Mouse (Mus musculus): Measurements from ENCODE around the gene Blvra.
A peak's percentile ranks its signal among the peaks of the same experiment; 100 is the strongest.

Gene Blvra

DNA sequence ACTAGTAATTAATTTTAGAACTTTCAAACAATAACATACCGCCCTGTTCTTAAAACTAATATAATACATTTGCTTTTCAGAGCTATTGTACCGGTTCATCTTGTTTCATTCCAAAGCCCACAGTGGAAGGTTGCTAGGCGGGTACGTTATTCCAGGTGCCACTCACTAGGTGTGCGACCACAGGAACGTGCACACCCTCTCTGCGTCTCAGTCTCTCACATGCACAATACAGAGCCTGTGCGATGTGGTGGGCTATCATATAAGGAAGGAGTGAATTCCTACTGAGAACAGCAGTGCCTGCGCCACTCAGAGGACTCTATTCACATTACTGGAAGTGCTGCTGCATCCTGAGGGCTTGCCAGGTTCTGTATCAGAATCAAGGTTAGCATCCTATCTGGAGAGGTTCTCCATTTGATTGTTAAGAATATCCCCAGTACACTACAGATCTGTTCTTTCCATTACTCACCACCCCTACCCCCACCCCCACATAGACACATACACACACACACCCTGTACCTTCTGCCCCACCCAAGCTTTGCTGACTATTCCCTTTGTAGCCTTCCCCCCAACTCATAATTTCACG, 67.5 kb downstream of the Blvra start:
- DNase-seq = no peak

DNA sequence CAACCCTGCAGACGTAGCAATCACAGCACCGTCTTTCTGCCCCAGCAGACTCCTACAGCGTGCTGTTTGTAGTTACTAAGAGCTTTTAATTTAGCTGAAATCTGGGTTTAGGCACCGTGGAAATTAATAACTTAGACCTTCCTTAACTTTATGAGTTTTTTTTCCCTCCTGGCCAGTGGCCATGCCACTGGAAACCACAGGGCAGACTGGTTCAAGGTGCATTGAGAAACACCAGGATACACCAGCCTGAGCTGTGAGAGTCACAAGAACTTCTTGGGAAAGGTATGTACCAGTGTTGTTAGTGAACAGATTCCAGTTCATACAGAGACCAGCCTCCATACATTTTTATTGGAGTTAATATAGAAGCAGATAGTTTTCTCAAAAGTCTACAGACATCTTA, 68.0 kb downstream of the Blvra start:
- no peak for DNase-seq

DNA sequence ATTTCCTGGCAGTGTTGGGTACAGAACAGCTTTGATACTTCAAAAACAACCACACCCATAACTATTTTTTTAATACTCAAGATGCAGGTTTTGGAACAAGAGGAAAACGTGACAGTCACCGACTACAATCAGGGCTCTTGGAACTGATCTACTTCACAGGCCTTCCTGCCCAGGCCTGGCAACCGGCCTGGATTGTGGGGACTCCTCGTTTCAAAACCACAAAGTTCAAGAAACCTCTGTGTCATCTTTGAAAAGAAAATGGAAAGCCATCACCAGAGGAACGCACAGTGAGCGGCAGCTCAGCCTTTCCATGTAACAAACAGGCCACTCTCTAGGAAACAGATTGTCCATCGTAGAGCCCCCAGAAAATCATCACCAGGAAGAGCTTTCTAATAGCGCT, 68.6 kb downstream of the Blvra start:
- no peak for DNase-seq

DNA sequence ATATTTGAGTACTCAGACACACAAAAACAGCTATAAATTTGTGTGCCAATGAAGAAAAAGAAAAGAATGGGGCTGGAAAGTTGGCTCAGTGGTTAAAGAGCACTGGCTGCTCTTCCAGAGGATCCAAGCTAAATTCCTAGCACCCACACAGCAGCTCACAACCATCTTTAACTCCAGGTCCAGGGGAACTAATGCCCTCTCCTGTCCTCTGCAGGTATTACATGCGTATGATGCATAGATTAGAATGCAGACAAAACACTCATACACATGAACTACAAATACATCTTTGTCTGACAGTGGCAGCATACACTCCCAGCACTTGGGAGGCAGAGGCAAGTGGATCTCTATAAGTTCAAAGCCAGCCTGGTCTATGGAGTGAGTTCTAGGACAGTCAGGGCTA, 69.1 kb downstream of the Blvra start:
- no peak for DNase-seq

DNA sequence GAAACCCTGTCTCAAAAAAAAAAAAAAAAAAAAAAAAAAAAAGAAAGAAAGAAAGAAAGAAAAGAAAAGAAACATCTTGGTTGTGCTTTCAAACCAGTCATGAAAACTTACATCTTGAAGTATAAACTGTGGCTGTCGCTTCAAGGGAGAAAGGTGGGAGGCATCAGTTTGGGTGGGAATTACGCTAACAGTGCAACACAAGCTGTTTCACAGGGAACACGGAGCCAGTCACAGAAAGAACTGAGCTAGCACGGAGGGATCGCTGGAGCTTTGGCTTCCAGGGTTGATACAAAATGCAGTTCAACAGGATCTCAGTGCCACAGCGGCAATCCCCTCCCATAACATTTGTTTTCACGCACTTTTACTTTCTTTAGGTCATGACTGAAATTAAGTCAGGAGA, 69.5 kb downstream of the Blvra start:
- no peak for DNase-seq

DNA sequence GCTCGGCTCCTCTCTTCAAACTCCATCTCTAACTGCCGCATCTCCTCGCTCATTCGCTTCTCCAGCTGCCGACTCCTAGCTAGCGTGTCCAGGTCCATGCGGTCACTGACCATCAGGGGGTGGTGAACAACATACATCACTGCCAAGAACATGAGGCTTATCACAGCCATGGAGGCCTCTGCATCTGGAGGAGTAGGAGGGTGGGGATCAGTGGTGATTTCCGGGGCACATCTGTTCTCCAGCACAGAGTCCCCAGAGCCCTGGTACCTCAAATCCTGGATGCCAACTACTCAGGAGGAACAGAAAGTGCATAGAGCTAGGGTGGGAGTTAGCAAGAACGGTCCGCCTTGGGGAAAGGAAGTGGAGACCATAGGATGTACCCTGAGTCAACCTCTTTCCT, 71.6 kb downstream of the Blvra start:
- DNase-seq = no peak

DNA sequence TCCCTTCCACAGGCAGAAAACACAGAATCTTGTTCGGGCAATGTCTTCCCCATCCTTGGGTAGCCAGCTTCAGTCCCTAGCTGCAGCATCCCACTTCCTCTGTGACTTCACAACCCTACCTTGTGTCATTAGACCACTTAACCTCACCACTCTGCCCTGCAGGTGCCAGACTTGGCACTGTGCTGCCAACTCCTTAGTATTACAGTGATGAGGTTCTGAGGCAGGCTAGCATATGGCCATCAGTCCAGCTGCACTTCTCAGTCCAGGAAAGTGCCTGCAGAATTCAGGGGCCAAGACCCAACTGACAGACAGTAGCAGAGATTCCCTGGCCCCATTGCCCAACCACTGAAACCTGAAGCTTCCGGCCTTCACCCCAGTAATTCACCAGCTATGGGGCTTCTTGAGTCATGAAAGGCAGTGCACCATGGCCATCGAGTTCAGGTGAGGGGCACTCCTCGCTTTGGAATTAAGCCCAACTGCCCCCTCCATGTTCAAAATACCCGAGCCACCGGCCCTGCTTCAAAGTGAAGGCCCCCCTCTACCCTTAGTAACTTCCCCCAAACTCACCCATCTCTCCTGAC, 72.2 kb downstream of the Blvra start:
- no peak for DNase-seq

DNA sequence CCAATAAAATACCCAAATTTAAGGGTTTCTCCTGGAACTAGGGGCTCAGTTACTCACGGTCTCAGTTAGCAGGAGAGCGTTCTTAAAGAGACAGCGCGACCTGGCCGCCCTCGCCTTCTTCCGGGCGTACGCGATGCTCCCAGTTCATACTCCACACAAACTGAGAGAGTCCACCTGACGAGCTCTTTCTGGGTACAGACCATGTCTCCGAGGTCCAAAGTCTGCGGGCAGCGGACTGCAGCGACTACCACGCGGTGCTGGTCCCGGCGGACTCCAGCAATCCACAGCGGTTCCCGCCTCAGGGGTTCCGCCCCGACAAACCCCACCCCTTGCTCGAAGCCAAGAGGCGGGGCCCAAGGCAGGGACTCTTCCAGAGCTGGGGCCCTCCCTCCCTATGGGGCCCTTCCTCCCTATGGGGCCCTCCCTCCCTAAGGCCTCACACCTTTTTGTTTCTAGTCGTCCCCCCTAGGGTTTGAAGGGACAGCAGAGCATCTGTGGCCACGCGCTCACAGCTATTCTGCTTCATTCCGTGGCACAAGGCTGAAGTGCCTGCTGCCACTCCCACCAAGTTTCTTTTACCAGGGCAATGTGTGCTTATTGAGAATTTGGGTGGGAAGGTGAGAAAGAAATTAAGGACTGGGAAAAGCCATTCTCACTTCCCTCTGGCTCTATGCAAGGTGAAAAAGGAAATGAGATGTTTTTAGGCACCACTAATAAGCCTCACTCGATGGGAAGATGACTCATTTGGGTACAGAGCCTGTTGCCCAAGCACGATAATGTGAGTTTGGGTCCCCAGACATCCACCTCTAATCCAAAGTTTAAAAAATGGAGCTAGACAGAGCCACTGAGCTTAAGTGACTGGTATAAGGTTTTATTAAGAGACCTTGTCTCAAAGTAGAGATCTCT, 72.9 kb downstream of the Blvra start, which contains the start of gene Itpripl1:
Gene Itpripl1, minus strand, starts transcription at position 285 of the 906 bp plus-strand sequence.
- peak; percentile 86 to 87 for DNase-seq

DNA sequence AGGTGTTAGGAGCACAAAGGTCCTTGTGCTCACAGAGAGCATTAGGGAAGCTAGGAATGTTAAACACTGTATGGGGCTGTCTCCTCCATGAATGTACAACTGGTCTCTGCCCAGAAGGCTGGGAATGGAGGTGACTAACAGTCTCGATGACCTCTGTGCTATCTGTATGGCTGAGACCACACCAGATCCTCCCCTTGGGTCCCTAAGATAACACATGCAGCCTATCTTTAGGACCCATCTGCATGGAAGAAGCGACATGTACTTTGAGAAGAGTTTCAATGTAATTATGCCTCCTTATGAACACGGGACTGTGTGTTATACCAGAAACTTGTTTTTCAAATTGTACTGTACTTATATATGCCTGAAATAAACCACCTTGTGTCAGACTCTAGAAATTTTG, 75.2 kb downstream of the Blvra start:
- DNase-seq = no peak

All from lung, postnatal 4 days (tissue).